11 mouse cellular contexts compared by ENCODE assay signal in genomic region chr10:117983271-117983670, GRCm38 (mm10).
DNase-seq lines count a peak whose midpoint lies in the region; ATAC-seq and TF ChIP-seq lines count a peak whose summit lies in the region.
"Had no signal": no experiment of that assay in that cellular context is flagged by ENCODE, and none has a peak within 500 bp of the region (broad histone marks: within the 10 kb centered on the region; RNA-seq: fewer than 3 reads in every experiment).

No protein-coding gene starts in this region.

- intact Hi-C loops in heart, postnatal 14 days (cut with DNase I) = loop anchor here (2.0 to 5.0 kb wide), 3 partner anchors 42 to 138 kb away; no protein-coding TSS in a partner anchor

- WGBS in heart, postnatal 0 days = 70% methylated on average over 8 of the region's 8 CpGs
- 76% methylated on average over 8 of the region's 8 CpGs for WGBS in limb, embryonic 12.5 days
- WGBS in stomach, embryonic 15.5 days = 60% methylated on average over 8 of the region's 8 CpGs

- no peaks in the 10 kb centered on the region for H3K9me3 ChIP-seq in heart, postnatal 0 days (replicated peaks; ENCODE audit: control insufficient read depth, low read length)
- no peaks in the 10 kb centered on the region for H3K9me3 ChIP-seq in limb, embryonic 12.5 days
- no peaks in the 10 kb centered on the region for H3K9me3 ChIP-seq in stomach, embryonic 15.5 days

- no peak for TF ChIP-seq EP300 in heart, postnatal 0 days (IDR thresholded peaks at IDR 0.05; ENCODE audit: low read depth)

- H3K9ac ChIP-seq in heart, postnatal 0 days (replicated peaks; ENCODE audit: low read depth, low read length) = no peak overlapping the region; the same call in 1 of the 2 replicates
- no peak overlapping the region for H3K9ac ChIP-seq in limb, embryonic 12.5 days (replicated peaks)
- no peak overlapping the region for H3K9ac ChIP-seq in stomach, embryonic 15.5 days

- TF ChIP-seq CTCF in heart, postnatal 0 days (IDR thresholded peaks at IDR 0.05; ENCODE audit: low read depth) = no peak

- no peak for DNase-seq in heart, postnatal 0 days (ENCODE audit: low spot score)
- no peak for DNase-seq in heart, postnatal 14 days
- peak; percentile 28 to 46 for DNase-seq in spleen, postnatal 36 days (ENCODE audit: low spot score in 2 of 2)
- no peak for DNase-seq in spleen, adult 12 weeks (ENCODE audit: low spot score)
- DNase-seq in cerebellum, postnatal 4 days (ENCODE audit: low spot score in 2 of 2) = no peak
- no peak for DNase-seq in retina, embryonic 14.5 days (ENCODE audit: low spot score)
- DNase-seq: adrenal gland, adult 8-10 months; cerebellum, adult 9-11 months; layer of hippocampus, postnatal 36 days had no signal

- no peak overlapping the region for H3K4me2 ChIP-seq in heart, postnatal 0 days (ENCODE audit: low read depth, low read length)
- H3K4me2 ChIP-seq in limb, embryonic 12.5 days = peak overlapping the region; percentile 17; the same call in 1 of the 2 replicates
- no peak overlapping the region for H3K4me2 ChIP-seq in stomach, embryonic 15.5 days

- H3K27ac ChIP-seq in heart, postnatal 0 days (ENCODE audit: low read depth) = peak overlapping the region; percentile 82
- peak overlapping the region; percentile 18 for H3K27ac ChIP-seq in limb, embryonic 12.5 days
- H3K27ac ChIP-seq in stomach, embryonic 15.5 days = 0 out of 2 replicates have a peak overlapping the region, but pooled peaks have one; percentile 7

- H3K36me3 ChIP-seq in heart, postnatal 0 days (replicated peaks; ENCODE audit: control insufficient read depth, insufficient read depth, low read length) = no peaks in the 10 kb centered on the region
- H3K36me3 ChIP-seq in limb, embryonic 12.5 days = no peaks in the 10 kb centered on the region
- no peaks in the 10 kb centered on the region for H3K36me3 ChIP-seq in stomach, embryonic 15.5 days

- peaks cover 23% of the 10 kb centered on the region for H3K4me1 ChIP-seq in heart, postnatal 0 days (ENCODE audit: control insufficient read depth, insufficient read depth)
- H3K4me1 ChIP-seq in limb, embryonic 12.5 days (replicated peaks) = peaks cover 13% of the 10 kb centered on the region
- no peaks in the 10 kb centered on the region for H3K4me1 ChIP-seq in stomach, embryonic 15.5 days

- ATAC-seq in heart, postnatal 0 days (ENCODE audit: insufficient read depth, low read depth) = no peak
- ATAC-seq in limb, embryonic 12.5 days (ENCODE audit: insufficient number of reproducible peaks, insufficient read depth, low FRiP score, low TSS enrichment, low read depth) = no peak
- no peak for ATAC-seq in stomach, embryonic 15.5 days (ENCODE audit: insufficient read depth, low FRiP score, low read depth)

- no peak overlapping the region for H3K4me3 ChIP-seq in heart, postnatal 0 days (ENCODE audit: low read depth, low read length)
- H3K4me3 ChIP-seq in limb, embryonic 12.5 days (replicated peaks) = no peak overlapping the region
- no peak overlapping the region for H3K4me3 ChIP-seq in stomach, embryonic 15.5 days (replicated peaks)

- no peaks in the 10 kb centered on the region for H3K27me3 ChIP-seq in heart, postnatal 0 days (ENCODE audit: control insufficient read depth, insufficient read depth, low read length)
- H3K27me3 ChIP-seq in limb, embryonic 12.5 days = no peaks in the 10 kb centered on the region
- no peaks in the 10 kb centered on the region for H3K27me3 ChIP-seq in stomach, embryonic 15.5 days (replicated peaks)

Comparison
In these comparisons a context has a peak if more than half of its experiments do, and no peak if none do; other contexts are left out.
1. DNase-seq: peak in spleen, postnatal 36 days (2 of 2); none in heart, postnatal 0 days (single experiment), heart, postnatal 14 days (0 of 2), spleen, adult 12 weeks (single experiment), cerebellum, postnatal 4 days (0 of 2) and retina, embryonic 14.5 days (single experiment).
2. H3K27ac ChIP-seq: peak in every context shown above with its lines; median percentile 82 in heart, postnatal 0 days; 18 in limb, embryonic 12.5 days; 7 in stomach, embryonic 15.5 days.